Mouse (Mus musculus): ENCODE measurements at regions not wholly inside any gene's neighbourhood (a gene's known extent, or its start where the extent isn't known, plus 50 kb on each side); places are given as distances from the start of the nearest gene placed in this dataset.

DNA sequence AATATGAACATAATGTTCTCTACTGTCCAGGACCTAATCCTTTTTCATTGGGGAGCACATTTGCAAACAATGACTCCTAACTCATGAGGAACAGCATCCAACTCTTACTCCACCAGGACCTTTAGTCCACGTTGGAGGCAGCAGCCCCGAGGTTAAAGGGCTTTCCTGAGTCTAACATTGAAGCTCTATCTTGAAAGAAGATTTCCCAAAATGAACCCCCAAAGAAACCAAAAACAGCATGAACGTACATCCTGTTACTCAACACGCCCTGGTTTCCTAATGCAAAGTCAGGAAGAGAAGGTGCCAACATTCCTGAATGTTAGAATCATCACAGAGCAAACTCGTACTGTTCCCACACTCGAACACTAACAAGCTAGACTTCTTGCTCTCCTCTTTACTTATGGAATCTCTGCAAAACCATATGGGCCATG lies 685.5 kb upstream of the A1bg start:
- no peak for DNase-seq (ENCODE audit: low read depth in 2 of 2, low spot score in 2 of 2)

DNA sequence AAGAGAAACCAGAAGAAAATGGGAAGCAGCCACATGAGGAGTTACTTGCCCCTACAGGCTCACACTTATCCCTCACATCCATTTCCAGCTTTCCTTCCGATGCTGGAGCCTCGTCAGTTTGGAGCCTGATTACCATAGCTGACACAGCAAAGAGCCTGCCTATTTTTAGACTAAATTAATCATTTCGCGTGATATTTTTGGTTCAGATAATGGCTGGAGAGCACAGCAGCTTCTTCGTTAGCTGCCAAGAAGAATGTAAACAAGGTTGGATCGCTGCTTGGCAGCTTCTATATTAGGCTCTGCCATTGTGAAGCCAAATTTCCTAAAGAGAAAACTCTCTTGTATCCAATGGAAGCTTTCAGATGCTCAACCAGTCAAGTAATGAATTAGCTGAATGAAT lies 676.9 kb upstream of the A1bg start:
- DNase-seq (ENCODE audit: low read depth in 2 of 2, low spot score in 2 of 2), result no peak

DNA sequence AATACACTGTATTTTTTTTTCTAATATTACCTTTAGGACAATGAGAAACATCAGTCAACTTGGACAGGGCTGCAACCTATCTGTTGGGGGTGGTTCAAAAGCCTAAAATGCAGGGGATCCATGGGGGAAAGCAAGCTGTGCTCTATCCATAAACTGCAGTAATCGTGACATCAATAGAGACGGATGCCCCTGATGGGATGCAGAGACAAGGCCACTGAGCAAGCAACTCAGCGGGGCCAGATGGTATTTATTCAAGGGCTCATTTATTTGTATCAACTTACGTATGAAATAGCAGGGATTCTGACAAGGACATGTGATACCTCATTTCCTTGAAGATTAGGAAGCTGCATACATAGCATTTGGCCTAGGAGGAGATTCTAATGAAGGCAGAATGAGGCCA lies 673.5 kb upstream of the A1bg start:
- DNase-seq (ENCODE audit: low read depth in 2 of 2, low spot score in 2 of 2), result no peak

DNA sequence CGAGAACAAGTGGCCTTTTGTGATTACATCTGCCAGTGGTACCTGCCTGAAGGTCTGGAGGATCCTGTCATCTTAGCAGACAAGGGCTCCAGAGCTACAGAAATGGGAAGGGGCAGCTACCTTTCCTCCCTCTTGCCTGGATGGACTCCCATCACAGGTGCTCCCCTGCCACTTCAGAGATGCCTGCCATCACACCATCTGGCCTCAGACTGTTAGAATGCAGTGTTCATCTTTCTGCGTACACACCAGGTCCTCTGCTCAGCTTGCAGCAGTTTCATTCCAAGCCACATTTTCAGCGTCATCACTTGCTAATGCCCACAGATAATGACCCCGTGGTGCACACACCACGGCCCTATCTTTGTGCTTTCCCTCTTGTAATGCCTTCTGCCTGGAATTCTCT lies 666.1 kb upstream of the A1bg start:
- DNase-seq (ENCODE audit: low read depth in 2 of 2, low spot score in 2 of 2), result no peak

DNA sequence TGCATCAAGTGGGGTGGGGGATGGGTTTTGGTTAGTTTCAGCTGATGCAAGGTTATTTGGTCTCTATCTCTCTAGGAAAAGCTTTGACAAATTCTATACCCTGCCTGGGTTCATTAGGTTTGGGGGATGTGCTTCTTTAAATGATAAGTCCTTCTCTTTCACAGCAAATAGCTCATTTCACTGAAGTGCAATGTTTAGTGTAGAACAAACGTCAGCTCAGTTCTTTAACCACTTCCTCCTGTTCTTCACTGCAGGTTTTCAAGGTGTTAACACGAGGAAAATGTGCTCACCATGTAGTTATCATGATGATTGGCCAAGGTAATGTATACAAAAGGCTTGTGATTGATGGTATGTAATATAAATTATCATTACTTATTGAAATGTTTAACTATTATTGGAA lies 659.5 kb upstream of the A1bg start:
- DNase-seq (ENCODE audit: low read depth in 2 of 2, low spot score in 2 of 2), result peak in 1 of 2 experiments; percentile 15

DNA sequence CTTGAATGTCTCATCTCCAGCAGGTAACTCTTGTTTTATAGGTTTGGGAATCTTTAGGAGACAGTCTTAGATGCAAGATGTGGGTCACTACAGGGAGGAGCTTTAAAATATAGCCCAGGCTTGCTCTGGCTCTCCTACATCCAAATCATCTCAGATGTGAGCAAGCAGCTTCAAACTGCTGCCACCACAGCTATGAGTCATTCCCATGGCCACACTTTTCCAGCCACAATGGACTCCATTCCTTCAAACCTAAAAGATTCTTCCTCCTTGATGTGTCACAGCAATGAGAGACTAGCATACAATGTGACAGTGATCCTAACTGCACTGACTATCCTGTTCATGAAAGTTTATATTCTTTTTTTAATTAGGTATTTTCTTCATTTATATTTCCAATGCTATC lies 640.5 kb upstream of the A1bg start:
- no peak for DNase-seq (ENCODE audit: low read depth in 2 of 2, low spot score in 2 of 2)

DNA sequence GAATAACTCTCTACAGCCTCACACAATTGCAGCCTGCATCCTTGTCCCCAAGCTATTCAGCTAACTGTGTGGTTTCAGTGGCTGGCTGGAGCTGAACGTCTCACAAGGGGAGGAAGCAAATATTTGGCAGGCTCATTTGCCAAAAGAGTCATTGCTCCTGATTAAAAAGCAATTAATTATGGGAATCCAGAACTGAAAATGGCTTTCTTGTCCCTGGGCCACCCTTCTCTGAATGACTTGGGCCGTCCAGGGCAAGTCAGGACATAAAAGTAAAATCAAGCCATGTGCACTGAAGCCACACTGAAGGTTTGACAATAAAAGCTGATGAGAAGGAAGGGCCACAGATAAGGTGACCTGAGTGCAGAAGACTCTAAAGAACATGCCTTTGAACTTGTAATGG lies 639.4 kb upstream of the A1bg start:
- no peak for DNase-seq (ENCODE audit: low read depth in 2 of 2, low spot score in 2 of 2)

DNA sequence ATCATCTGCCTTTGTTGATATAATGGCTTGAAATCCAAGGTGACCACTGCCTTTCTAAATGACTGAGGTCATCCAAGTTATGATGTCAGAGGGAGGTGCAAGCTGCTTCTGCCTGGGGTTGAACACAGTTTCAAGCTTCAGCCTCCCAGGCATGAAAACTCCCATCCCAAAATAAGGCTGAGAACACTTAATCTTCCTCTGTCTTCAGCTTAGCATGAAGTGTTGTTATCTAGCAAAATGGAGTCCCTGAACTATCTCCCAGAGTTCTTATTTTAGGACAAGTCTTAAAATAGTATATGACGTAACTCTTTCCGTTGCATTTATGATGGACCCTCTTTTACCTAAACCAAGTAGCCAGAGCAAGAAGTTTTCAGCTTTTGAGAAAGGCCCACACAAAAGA lies 631.1 kb upstream of the A1bg start:
- DNase-seq (ENCODE audit: low read depth in 2 of 2, low spot score in 2 of 2), result no peak

DNA sequence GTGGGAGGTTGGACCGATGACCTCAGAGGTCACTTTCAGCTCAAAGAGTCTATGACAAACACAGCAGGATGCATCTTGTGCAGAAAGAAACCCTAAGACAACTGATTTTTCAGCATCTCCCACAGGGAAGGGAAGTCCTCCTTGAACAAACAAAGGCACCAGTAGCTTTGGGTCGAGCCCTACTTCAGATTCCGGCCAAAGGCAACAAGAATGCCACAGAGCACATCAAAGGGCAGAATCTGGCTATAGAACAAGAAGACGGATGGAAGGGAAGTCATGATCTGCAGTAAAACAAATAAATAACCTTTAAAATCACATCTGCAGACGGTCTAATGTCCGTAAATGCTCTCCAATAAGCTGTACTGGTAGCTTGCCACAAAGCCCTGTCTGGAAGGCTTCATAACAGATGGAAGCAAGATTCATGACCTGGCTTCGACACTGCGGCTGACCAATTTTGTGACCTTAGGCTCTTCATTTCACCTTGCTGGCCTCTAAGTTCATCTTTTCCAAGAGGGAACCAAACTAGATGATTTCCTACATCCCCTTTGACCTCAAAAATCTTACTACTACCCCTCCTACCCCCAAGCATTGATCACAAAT lies 630.4 kb upstream of the A1bg start:
- no peak for DNase-seq (ENCODE audit: low read depth in 2 of 2, low spot score in 2 of 2)

DNA sequence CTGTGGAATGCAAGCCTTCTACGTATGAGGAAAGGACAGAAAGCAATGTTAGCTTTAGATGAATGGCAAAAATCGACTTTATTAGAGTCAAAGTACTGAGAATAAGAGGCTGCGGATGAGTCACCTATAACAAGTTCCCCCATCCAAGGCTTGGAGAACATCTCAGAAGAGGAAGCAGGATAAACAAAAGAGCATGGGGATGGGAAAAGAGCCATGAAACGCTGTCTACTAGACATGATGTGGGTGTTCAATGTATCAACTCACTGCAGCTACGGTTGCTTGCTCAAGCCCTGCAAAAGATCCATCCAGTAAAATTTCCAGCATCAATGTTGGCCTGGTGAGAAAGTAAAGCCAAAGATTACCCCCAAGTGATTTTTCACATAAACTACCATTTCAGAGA lies 628.4 kb upstream of the A1bg start:
- no peak for DNase-seq (ENCODE audit: low read depth in 2 of 2, low spot score in 2 of 2)

DNA sequence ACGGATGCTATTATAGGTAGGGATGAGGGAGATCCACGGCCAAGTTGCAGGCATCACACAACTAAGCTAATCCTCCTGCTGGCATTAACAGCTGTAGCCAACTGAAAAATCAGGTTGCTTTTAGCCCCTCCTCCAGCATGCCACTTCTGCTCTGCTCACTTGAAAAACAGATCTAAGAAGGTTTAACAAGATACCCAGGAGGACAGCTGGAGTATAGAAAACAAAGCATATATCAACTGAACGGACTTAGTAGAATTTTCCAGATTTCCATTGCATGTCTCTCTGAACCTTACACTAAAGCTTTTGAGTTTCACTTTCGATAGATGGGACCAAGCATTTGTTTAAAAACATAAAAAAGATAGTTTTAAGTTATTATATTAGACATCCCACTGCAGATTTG lies 625.6 kb upstream of the A1bg start:
- no peak for DNase-seq (ENCODE audit: low read depth in 2 of 2, low spot score in 2 of 2)

DNA sequence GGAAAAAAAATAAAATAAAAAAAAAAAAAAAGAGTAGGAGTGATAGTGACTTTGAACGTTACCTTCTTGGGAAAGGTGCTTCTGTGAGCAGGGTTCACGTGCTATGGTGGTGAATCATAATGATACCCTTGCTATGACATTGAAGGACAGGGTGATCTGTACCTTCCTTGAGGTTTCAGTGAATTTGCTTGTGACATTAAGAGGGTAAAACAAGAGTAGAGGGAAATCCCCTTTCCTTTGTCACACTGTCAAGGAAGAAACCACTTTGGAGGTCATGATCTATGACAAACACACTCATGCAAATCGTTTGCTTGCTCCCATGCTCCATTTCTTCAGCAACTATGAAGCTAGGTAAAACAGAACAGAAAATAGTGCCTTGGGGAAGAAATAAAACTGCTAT lies 623.8 kb upstream of the A1bg start:
- peak in 1 of 2 experiments; percentile 1 for DNase-seq (ENCODE audit: low read depth in 2 of 2, low spot score in 2 of 2)

DNA sequence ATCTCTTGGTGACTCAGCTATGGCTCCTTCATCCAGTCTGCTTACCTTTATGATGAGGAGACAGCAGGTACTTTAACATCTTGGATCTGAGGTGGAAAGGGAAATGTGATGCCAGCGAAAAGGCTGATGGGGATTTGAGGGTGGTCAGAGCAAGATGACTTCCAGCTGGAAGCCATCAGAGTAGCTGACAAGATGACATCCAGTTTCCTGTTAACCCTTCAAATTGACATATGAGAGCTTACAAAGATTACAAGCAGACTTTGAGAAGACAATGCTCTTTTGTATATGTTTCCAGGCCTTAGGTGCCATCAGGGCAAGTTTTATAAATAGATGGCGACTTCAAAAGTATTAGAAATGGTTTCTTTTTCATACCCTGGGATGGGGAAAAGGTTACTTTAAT lies 621.3 kb upstream of the A1bg start:
- no peak for DNase-seq (ENCODE audit: low read depth in 2 of 2, low spot score in 2 of 2)

DNA sequence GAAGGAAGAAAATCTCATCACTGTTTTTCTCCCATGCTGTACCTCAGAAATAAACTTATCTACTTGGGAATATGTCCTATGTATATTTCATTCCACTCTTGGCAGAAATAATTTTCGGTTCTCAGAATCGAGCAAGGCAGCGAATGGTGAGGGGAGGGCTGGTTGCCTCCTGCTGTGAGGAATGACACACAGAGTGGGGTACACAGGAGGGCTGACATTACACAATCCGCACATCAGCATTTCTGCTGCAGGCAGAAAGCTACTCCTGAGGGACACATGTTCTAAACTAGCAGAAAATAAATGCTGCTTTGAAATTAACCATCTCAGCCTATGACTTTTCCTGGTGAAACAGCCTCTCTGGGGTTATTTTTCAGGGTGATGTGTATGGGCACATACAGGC lies 618.8 kb upstream of the A1bg start:
- no peak for DNase-seq (ENCODE audit: low read depth in 2 of 2, low spot score in 2 of 2)

DNA sequence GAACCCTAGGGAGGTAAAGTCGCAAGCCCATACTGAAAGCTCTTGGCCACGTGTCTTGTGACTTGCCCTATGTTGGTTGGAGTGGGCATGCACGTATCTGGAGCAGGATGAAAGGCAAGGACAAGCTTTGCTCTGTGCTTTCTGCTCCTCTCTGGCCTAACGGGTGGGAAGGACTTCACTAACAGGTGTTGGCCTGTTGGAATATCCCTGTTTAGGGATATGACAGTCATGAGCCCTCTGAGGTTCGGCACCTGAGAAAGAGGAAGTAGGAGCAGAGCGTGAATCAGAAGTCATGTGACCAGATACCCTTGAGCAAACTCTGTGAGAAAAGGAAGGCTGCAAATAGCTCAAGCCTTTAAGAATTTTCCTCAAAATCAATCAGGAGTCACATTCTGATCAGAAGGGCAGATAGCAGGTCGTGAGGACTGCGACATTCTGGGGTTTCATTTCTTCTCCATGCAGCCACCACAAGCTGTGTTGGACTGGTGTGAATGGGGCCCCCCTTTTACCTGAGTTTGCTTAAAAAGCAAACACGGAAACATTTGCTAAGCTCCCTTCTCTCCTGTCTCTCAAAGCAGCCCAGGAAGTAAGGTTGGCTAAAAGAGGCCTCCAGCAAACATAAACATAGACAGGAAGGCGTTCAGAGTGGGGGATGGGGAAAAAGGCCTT lies 618.1 kb upstream of the A1bg start:
- peak; percentile 22 to 45 for DNase-seq (ENCODE audit: low read depth in 2 of 2, low spot score in 2 of 2)

DNA sequence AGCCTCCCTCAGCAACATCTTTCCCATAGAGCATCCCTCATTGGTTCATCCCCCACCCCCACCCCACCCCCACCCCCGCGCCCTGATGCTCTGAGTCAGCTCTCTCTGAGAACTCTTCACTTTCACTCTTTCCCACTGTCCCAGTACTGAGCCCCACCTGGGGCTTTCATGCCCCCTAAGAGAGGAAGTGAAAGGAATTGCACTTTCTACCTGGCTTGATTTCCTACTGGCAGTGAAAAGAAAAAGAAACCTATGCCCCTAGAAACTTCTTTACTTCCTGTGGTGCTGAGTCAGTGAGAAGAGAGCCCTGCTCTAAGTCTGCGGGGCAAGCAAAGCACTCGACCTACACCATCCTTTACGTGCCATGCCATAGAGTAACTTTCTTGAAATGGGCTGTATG lies 616.1 kb upstream of the A1bg start:
- DNase-seq (ENCODE audit: low read depth in 2 of 2, low spot score in 2 of 2), result peak in 1 of 2 experiments; percentile 7

DNA sequence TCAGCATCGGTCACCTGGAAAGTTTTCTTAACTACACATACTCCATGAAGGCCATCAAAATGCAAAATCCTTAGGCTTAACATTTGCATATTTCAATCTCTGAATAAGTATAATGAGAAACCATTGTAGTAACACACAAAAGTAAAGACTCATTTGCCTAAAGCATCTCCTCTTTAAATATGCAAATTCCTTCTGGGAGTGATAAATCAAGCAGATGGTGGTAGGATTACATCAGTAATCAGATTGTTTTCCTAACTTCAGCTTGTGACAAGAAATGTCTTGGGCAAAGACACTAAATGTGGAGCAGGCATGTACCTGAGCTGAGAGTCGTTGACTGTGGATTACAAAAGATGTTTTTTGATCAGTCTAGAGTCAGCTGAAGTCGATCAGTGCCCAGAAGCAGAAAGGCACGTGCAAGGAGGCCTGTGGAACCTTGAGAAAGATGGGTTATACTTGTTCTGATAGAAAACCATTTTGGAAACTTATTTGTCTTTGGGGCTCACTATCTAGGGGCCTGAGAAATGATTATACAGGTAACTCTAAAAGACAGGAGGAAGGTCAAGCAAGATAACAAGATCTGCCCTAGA lies 615.5 kb upstream of the A1bg start:
- DNase-seq (ENCODE audit: low read depth in 2 of 2, low spot score in 2 of 2), result no peak

DNA sequence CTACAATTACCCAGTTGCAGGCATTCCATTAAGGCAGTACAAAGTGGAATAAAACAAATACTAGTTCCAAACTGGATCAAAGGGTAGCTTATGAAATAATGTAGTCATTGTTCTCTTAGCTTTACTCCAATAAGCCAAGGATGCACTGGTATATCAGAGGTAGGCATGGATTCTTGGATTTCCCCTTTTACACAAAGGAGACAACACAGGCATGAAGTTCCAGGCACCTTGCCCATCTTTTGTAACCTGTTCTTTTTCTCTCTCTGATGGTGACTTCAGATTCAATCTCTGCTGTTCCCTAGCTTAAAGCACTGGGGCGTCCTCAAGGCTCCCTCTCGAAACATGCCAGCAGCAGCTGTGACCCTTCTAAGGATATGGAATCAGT lies 613.5 kb upstream of the A1bg start:
- DNase-seq (ENCODE audit: low read depth in 2 of 2, low spot score in 2 of 2), result no peak

DNA sequence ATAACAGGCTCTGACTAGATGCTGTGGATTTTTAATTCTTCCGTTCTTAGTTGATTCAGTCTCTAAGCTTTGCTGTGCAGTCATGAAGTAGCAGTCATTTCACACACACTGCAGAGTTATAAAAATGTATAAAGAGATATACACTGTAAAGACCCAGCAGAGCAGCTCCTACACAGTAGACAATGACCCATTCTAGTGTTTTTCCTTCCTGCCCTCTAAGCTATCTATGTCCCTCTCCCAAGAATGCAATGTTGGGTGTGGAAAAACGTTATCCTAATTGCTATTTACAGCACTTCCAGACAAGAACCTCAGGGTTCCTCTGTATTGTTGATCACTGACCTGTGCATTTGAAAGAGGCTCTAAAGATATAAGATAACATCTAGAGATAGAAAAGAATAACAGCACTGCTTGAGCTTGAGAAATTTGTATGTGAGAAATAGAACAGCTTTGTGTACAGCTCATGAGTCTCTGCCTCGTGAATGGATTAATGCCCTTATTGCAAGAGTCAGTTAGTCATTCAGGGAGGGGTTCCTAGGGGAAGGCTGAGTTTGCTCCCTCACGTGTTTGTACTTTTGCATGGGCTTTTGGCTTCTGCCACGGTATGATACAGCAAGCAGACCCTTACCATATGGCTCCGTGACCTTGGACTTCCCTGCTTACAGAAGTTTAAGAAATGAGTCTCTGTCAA lies 613.0 kb upstream of the A1bg start:
- no peak for DNase-seq (ENCODE audit: low read depth in 2 of 2, low spot score in 2 of 2)

DNA sequence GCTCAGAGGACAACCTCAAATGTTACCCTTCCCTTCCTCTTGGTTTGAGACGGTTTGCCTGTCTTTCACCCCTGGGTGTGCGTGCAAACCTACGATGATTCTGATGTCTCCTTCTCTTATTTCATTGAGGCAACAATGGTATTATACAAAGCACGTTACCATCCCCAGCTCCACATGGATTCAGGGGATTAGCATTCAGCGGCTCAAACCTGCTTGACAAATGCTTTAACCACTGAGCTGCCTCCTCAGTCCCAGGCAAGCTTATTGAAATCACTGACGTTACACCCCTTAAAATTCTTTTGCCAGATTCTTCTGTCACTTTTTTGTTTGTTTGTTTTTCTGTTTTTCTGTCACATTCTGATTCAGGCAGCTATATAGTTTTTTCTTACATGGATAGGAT lies 612.4 kb upstream of the A1bg start:
- peak in 1 of 2 experiments; percentile 1 for DNase-seq (ENCODE audit: low read depth in 2 of 2, low spot score in 2 of 2)

DNA sequence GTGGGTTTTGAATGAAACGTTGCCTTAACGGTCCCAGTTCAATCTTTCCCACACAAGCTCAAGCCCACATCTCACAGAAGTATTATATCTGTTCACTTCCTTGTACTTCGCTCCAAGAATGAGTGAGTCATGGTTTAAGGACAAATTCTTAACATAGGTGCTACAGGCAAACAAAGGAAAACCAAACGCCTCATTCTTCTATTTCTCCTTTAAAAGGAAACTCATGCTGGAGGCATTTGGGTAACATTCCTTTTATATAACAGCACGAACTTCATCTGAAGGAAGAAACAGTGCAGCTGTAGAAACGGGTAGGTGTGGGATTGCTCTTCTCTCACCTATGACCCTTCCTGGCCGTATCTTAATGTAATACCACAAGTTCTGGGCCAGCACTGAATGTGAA lies 610.0 kb upstream of the A1bg start:
- no peak for DNase-seq (ENCODE audit: low read depth in 2 of 2, low spot score in 2 of 2)

DNA sequence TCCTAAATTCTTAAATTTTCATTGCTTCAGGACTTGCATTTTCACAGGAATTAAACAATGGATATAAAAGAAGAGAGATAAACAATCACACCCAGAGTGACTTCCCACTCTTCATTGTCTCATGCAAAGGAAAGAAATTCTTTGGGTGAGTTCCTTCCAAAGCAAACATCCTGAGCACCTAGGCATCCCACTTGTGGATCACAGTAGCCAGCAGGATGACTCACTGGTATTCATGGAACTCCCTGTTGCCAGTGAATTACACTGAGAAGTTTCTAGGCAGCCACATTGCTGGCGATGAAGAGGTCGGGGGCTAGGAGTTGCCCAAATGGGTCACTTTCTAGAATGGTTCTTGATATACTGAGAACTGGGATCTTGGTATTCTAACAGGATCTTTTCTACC lies 609.2 kb upstream of the A1bg start:
- DNase-seq (ENCODE audit: low read depth in 2 of 2, low spot score in 2 of 2), result no peak
